Mouse (Mus musculus): Measurements from ENCODE around the gene Zfp383. TPM values are rescaled to one million over a fixed set of nuclear protein-coding genes. Genes with fewer than 3 reads are reported as not detected.
"Not testable (repeated sequence)": the region's sequence is repeated elsewhere in the genome, so short reads cannot be mapped to it uniquely, and the experiment has no call there.

The Zfp383 gene
- total RNA-seq (2017), result 2.6 and 5.1 TPM in 2 replicates

DNA sequence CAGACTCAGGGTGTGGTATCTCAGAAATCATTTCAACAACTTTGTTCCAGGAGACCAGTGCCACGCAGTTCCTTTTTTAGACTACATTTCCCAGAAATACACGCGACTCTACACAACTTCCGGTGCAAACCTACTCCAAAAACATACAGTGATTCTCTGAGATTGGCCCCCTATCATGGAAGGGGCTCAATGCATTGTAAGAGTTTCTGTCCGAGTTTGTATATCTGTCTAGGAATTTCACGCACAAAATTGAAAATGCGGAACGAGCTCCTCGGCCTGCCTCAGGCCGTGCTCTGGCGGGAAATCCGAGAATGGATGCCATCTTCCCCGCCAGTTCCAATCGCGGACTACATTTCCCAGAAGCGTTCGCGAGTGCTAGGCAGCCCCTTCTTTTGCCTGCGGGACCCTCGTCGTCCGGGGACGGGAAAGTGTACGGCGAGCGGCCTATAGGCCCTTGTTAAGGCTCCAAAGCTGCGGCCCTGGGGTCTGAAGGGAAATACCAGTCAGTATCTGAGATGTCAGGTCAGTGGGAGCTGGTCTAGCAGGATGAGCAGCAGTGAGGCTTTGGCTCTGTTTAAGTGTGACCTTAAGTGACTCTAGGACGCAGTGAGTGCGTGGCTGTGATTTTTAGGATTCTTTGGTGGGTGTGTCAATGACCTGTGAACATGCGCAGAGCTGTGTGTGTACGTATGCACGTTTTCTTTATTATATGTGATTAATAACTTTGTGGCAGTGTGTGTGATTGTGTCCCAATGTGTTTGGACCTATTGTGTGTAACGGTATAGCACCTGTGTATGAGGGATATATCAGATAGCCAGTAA is at the start of gene Zfp383:
Gene Zfp383 (plus strand): TSS at position 94 of the 821 bp plus-strand sequence.
- peak; percentile 77 for ATAC-seq (ENCODE audit: extremely low read depth, insufficient number of reproducible peaks, low FRiP score, poor library complexity, severe bottlenecking)

GRCm38 (mm10) chr7:29859532-29860517 is 48.2 kb upstream of the Zfp383 start, which contains the start of gene Zfp420:
Gene Zfp420 (plus strand): TSS chr7:29859979.
- ATAC-seq (ENCODE audit: extremely low read depth, insufficient number of reproducible peaks, low FRiP score, poor library complexity, severe bottlenecking), result peak; percentile 92

- no peak for ATAC-seq (ENCODE audit: extremely low read depth, insufficient number of reproducible peaks, low FRiP score, poor library complexity, severe bottlenecking)
Measured at GRCm38 (mm10) chr7:29861660-29862059, 46.4 kb upstream of the Zfp383 start.

DNA sequence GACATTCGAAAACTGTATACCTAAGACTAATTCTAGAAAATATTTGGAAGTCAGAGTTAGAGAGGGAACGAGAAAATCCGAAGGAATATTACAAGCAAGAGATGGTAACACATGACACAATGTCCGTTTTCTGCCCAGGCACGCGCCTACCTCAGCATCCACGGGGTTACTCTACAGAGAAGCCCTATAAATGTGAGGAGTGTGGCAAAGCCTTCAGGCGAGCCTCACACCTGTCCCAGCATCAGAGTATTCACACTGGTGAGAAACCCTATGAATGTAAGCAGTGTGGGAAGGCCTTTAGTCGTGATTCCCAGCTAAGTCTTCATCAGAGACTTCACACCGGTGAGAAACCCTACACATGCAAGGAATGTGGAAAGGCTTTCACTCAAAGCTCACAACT is 33.8 kb upstream of the Zfp383 start:
- no peak for ATAC-seq (ENCODE audit: extremely low read depth, insufficient number of reproducible peaks, low FRiP score, poor library complexity, severe bottlenecking)

GRCm38 (mm10) chr7:29877561-29877960 is 30.5 kb upstream of the Zfp383 start:
- ATAC-seq (ENCODE audit: extremely low read depth, insufficient number of reproducible peaks, low FRiP score, poor library complexity, severe bottlenecking), result not testable (repeated sequence)

GRCm38 (mm10) chr7:29880056-29880455 is 28.0 kb upstream of the Zfp383 start:
- no peak for ATAC-seq (ENCODE audit: extremely low read depth, insufficient number of reproducible peaks, low FRiP score, poor library complexity, severe bottlenecking)

DNA sequence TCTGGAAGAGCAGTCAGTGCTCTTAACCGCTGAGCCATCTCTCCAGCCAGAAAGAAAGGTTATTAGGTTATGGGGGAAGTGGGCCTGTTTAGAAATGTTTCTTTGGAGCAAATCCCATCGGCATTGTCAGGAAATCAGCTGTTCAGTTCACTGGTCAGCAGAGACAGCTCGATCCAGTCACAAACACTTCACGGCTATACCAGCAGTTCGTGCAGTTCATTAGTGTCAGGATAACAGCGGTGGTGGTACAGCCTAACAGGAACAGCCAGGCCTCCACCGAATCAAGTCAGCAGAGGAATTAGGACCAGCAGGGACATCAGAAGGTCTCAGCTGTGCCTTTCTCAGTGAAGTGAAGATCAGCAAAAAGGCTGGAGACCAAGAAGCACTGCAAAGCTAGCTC is 27.1 kb upstream of the Zfp383 start:
- ATAC-seq (ENCODE audit: extremely low read depth, insufficient number of reproducible peaks, low FRiP score, poor library complexity, severe bottlenecking), result no peak

DNA sequence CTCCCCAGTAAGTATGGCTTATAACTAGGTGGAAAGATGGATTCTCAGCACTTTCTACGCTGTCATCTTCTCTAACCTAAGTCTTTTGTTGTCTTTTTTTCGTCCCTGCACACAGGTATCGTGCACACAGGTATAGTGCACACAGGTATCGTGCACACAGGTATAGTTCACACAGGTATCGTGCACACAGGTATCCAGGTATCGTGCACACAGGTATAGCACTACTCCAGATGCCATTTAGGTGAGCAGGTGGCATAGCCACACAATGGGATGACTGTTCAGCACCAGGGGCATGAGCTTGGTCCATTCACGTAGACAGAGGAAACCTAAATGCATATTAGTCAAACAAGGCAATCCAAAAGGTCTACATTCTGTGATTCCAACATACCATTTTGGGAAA is 17.5 kb upstream of the Zfp383 start:
- ATAC-seq (ENCODE audit: extremely low read depth, insufficient number of reproducible peaks, low FRiP score, poor library complexity, severe bottlenecking), result no peak

GRCm38 (mm10) chr7:29892756-29893155 is 15.3 kb upstream of the Zfp383 start:
- ATAC-seq (ENCODE audit: extremely low read depth, insufficient number of reproducible peaks, low FRiP score, poor library complexity, severe bottlenecking), result no peak

DNA sequence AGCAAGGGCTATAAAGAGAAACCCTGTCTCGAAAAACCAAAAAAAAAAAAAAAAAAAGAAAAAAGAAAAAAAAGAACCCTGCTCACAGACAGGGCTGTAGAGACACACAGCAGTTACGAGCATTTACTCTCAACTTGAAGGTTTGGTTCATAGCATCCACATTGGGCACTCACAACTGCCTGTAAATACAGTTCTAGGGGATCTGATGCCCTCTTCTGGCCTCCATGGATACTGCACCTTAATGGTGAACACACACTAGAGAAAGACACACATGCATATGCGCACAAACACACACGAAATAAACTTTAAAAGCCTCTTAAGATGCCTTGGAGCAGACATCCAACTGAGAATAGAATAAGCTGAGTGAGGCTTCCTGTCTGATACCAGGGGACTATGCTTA is 9.7 kb upstream of the Zfp383 start:
- ATAC-seq (ENCODE audit: extremely low read depth, insufficient number of reproducible peaks, low FRiP score, poor library complexity, severe bottlenecking), result no peak

- no peak for ATAC-seq (ENCODE audit: extremely low read depth, insufficient number of reproducible peaks, low FRiP score, poor library complexity, severe bottlenecking)
Measured at GRCm38 (mm10) chr7:29904101-29904500, 3.9 kb upstream of the Zfp383 start.

GRCm38 (mm10) chr7:29905966-29906681 is 1.9 kb upstream of the Zfp383 start, which contains the start of gene Zfp27:
Gene Zfp27 (minus strand): TSS chr7:29906572.
- ATAC-seq (ENCODE audit: extremely low read depth, insufficient number of reproducible peaks, low FRiP score, poor library complexity, severe bottlenecking), result peak; percentile 52

DNA sequence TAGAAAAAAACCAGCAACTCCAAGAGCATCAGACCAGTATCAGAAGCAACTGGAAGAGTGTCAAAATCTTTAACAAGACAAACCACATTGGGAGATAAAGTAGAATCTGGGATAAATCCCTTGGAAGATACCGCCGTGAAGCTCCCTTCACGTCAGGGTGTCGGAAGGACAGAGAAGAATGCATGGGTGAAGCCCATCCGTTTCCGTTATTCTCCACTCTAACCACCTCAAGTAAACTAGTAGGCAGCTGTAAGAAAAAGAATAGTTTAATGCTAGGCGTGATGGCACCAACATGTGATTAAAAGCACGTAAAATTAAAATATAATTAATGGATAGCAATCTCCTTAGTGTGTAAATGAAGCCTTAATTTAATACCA is 1.4 kb upstream of the Zfp383 start:
- ATAC-seq (ENCODE audit: extremely low read depth, insufficient number of reproducible peaks, low FRiP score, poor library complexity, severe bottlenecking), result no peak

GRCm38 (mm10) chr7:29907206-29907605 is 817 bp upstream of the Zfp383 start:
- ATAC-seq (ENCODE audit: extremely low read depth, insufficient number of reproducible peaks, low FRiP score, poor library complexity, severe bottlenecking), result no peak

- no peak for ATAC-seq (ENCODE audit: extremely low read depth, insufficient number of reproducible peaks, low FRiP score, poor library complexity, severe bottlenecking)
Measured at GRCm38 (mm10) chr7:29910252-29910651, 2.2 kb downstream of the Zfp383 start.

GRCm38 (mm10) chr7:29912172-29912571 is 4.1 kb downstream of the Zfp383 start:
- ATAC-seq (ENCODE audit: extremely low read depth, insufficient number of reproducible peaks, low FRiP score, poor library complexity, severe bottlenecking), result no peak

DNA sequence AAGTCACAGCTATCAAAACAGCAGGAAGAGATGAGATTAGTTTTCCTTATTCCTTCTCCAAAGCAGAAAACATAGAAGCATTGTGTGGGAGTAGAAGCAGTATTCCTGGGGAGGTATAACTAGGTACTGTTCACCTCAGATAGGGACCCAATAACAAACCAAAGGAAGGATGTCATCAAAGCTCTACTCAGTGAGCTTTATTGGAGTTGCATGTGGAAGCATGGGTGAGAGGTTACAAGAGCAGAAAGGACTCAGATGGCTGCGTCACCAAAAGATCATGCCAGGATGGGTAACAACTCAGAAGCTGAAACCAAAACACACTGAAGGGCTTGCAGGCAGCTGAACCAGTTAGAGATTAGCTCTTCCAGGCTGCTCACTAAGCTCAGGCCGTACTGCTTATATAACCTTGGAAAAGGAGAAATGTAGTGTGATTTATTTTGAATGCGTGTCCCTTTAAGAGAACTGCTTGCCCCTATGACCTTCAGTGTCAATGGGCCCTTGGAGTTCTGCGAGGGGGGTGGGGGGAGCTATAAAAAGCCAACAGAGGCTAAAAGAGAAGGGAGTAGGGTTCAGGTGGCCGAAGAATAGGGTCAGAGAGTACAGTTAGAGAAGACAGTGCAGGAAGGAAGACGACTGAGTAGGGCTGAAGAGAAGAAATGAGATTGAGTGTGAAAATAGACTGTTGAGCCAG is 9.5 kb downstream of the Zfp383 start:
- no peak for ATAC-seq (ENCODE audit: extremely low read depth, insufficient number of reproducible peaks, low FRiP score, poor library complexity, severe bottlenecking)

GRCm38 (mm10) chr7:29918062-29918453 is 10.0 kb downstream of the Zfp383 start:
- no peak for ATAC-seq (ENCODE audit: extremely low read depth, insufficient number of reproducible peaks, low FRiP score, poor library complexity, severe bottlenecking)
